Mouse (Mus musculus) brain, adult 2 months (tissue): ENCODE measurements at regions not wholly inside any gene's neighbourhood (a gene's known extent, or its start where the extent isn't known, plus 50 kb on each side); places are given as distances from the start of the nearest gene placed in this dataset.

Experiments
- DNase-seq: peaks from one replicate; pipeline ENCODE4 v3.0.0; 2011; ENCODE audit warnings: low read depth, low spot score

DNA sequence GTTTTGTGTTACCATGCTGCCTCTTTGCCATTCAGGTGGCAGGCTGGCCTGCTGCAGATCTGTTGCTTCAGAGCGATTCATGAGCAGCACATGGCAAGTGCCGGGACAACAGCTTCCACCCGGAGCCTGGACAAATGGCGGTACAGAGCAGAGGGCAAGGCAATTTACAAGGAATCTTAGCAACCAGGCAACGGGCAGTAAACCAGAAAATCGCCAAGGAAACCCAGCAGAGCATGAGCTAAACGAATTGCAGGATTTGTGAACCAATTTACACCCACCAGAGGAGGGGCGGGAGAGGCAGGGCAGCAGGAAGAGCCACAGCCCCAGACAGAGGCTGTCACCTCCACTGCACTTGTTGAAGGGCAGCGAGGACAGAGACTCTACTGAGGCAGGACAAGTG lies 60.5 kb upstream of the Loxl4 start:
- peak; percentile 60 for DNase-seq

DNA sequence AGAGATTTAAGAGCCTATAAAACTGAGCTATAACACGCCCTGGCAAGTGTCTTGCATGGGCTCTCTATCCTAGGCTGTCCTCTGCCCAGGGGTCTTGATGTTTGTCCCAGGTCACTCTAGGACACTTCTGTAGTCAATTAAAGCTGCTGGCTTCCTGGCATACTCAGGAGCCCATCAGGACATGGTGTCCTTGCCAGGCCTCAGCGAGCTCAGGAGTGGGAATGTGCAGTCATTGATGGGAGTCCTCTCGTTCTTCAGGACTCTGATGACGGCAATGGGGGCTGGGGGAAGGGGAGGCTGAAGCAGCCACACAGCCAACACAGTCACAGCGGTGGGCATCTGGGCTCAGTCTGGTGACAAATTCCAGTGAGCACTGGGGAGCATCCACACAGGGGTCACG lies 57.3 kb upstream of the Loxl4 start:
- DNase-seq: no peak

DNA sequence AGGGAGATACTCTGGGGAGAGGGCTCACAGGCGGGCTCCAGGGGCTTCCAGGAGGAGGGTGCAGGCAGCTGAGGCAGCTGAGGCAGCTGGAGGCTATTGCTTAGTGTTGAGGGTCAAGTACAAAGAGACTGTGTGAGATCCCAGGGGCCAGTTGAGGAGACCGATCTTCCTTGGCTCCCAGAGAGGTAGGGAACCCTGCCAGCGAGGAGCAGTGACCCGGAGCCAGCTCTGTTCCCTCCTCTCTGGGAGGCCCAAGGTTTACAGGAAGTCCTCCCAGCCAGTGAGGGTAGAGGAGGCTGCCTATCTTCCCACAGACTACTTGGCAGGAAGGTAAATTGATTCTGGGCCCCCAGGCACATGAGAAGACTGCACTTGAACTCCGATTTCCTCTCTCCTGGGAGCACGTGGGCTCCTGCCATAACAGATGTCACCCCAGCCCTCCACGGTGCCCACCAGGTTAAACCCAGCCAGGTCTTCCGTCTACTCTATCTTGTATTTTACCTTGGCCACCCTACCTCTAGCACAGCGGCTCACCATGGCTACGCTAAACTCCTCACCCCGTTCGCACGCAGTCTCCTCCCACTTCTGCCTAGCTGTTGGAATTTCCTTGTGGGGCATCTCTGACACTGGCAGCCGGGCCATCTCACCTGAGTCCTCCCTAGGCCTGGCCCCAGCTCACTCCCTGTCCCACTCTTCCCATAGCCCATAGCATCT lies 55.9 kb upstream of the Loxl4 start:
- DNase-seq: no peak

DNA sequence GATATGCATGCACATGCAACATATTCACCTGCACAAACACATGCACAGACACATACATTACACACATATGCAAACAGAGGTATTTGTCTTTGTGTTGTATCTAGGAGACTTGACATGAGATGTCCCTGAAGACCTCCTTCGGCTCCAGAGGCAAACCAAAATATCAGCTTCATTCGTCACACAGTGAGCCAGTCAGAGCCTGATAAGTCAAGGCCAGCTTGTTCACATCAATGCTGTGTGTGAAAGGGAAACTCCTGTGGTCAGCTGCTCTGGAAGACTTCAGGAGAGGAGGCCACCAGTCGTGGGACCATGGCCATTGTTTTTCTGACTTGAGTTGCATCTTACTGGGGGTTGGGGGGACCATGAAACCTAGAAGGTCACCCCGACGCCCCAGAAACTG lies 54.3 kb upstream of the Loxl4 start:
- DNase-seq: no peak
